Mouse (Mus musculus) kidney, adult 2 months (tissue): ENCODE data around the gene Etnppl.

Source experiments
- CTCF ChIP-seq: fragments of 200-500 bp; conservative IDR thresholded peaks from 2 replicates; pipeline ENCODE4 v1.5.1; 2011; ENCODE audit warnings: low read depth, mild to moderate bottlenecking, control low read depth, low read length, moderate library complexity, mixed read lengths; ENCODE audit not compliant: insufficient read depth, insufficient read length
- POLR2A ChIP-seq: fragments of 200-500 bp; IDR thresholded peaks from one replicate; pipeline ENCODE4 v1.6.1; 2011; ENCODE audit warnings: low read depth, low read length, control low read depth

GRCm38 (mm10) chr3:130615625-130616024 is 1.6 kb upstream of the Etnppl start:
- no peak for TF ChIP-seq CTCF
- TF ChIP-seq POLR2A: no peak
